ENCODE assay signal across 14 mouse cellular contexts in the genomic region with DNA sequence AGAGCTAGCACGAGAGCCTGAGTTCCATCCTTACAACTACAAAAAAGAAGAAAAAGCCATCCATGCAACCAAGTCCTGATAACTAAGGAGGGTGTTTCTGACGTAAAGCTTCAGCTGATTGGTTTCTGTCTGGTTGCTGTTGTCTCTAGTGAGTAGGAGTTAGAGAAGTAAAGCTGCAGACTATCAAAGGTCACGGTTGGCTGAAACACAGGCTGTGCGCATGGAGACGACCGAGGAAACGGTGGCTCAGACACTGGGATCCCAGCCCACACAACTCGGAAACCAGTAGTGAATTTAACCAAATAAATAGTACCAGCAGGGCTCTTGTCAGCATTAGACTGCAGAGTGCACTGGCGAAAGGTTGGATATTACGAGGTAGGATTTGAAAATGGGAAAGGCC.
"Had no signal": no experiment of that assay in that cellular context is flagged by ENCODE, and none has a peak within 500 bp of the region (broad histone marks: within the 10 kb centered on the region; RNA-seq: fewer than 3 reads in every experiment).

No protein-coding gene starts in this region.

- H3K36me3 ChIP-seq: neural tube, embryonic 15.5 days had no signal

- DNase-seq: kidney, adult 11 months; kidney, postnatal 14 days; layer of hippocampus, adult 9-11 months; lung, adult 2 months; lung, postnatal 36 days; right cerebral cortex, adult 18-20 months; right cerebral cortex, postnatal 25 days; thymus, postnatal 4 days had no signal

- H3K9ac ChIP-seq: limb, embryonic 12.5 days; midbrain, embryonic 13.5 days; neural tube, embryonic 15.5 days had no signal

- H3K4me3 ChIP-seq: limb, embryonic 12.5 days; midbrain, embryonic 13.5 days; myocyte; neural tube, embryonic 15.5 days had no signal

- H3K9me3 ChIP-seq: limb, embryonic 12.5 days; midbrain, embryonic 13.5 days; neural tube, embryonic 15.5 days had no signal

- H3K4me2 ChIP-seq: limb, embryonic 12.5 days; midbrain, embryonic 13.5 days; neural tube, embryonic 15.5 days had no signal

- H3K27ac ChIP-seq: limb, embryonic 12.5 days; midbrain, embryonic 13.5 days; neural tube, embryonic 15.5 days; stomach, postnatal 0 days had no signal

- H3K27me3 ChIP-seq: limb, embryonic 12.5 days; midbrain, embryonic 13.5 days; neural tube, embryonic 15.5 days had no signal

- ATAC-seq: lung, postnatal 0 days; midbrain, embryonic 13.5 days had no signal
